Mouse (Mus musculus): ENCODE measurements at regions not wholly inside any gene's neighbourhood (a gene's known extent, or its start where the extent isn't known, plus 50 kb on each side); places are given as distances from the start of the nearest gene placed in this dataset.

- no peak for DNase-seq
- intact Hi-C loops (cut with DNase I): loop anchor here (5.0 to 10.0 kb wide), 3 partner anchors 555 to 1427 kb away; no protein-coding TSS in a partner anchor
These were observed 243.4 kb upstream of the Brinp1 start for GRCm38 (mm10) chr4:69197577-69197976.

GRCm38 (mm10) chr4:69196094-69196493 is 241.9 kb upstream of the Brinp1 start:
- DNase-seq: no peak
- intact Hi-C loops (cut with DNase I): loop anchor here (5.0 to 10.0 kb wide), 3 partner anchors 556 to 1429 kb away; no protein-coding TSS in a partner anchor

GRCm38 (mm10) chr4:69195645-69196044 is 241.4 kb upstream of the Brinp1 start:
- intact Hi-C loops (cut with DNase I): loop anchor here (5.0 to 10.0 kb wide), 3 partner anchors 557 to 1429 kb away; no protein-coding TSS in a partner anchor
- peak; percentile 50 to 69 for DNase-seq

Data from heart, postnatal 14 days (tissue).